Mouse (Mus musculus) C3H10T1/2 (cell line): ENCODE measurements around the gene Ankar. TPM values are rescaled to one million over a fixed set of nuclear protein-coding genes. Genes with fewer than 3 reads are reported as not detected.

Experiments used
- polyA plus RNA-seq, 2 experiments: library from polyadenylated mRNA; unstranded; fragments of >200 nt; fragmentation: generic; extraction: Trizol; gene quantifications; one replicate each; pipeline ENCODE4 v1.2.1; 2012; ENCODE audit warnings: missing spikeins in 2 of 2

The Ankar gene
- polyA plus RNA-seq, result not detected

GRCm38 (mm10) chr1:72700479-72700878, at the start of gene Ankar:
TSS of gene Ankar (minus strand) at chr1:72700579.

GRCm38 (mm10) chr1:72710753-72711653, 10.6 kb upstream of the Ankar start, which contains the start of gene Rpl37a:
TSS of gene Rpl37a (plus strand) at chr1:72711290.

Other genes with a start within 250 kb of the Ankar start
- under 1 TPM in 1 of 2 experiments, not detected in 1; 0.01 TPM for gene March4, start 163.6 kb downstream of the Ankar start, polyA plus RNA-seq
- gene Smarcal1, start 117.3 kb downstream of the Ankar start, polyA plus RNA-seq, result 10 to 100 TPM in 1 of 2 experiments, 1 to 10 TPM in 1; 5.5 to 18.3 TPM
- gene Rpl37a, start 10.7 kb upstream of the Ankar start, polyA plus RNA-seq, result 1,000 to 10,000 TPM; 3,677 to 5,081 TPM
- gene Igfbp2, start 123.9 kb upstream of the Ankar start, polyA plus RNA-seq, result not detected
- gene Igfbp5, start 174.3 kb upstream of the Ankar start, polyA plus RNA-seq, result 1 to 10 TPM in 1 of 2 experiments, under 1 TPM in 1; 0.01 to 5.8 TPM